Mouse (Mus musculus): ENCODE data around the gene Aatk. TPM values are rescaled to one million over a fixed set of nuclear protein-coding genes. Genes with fewer than 3 reads are reported as not detected.

The Aatk gene
- polyA plus RNA-seq, 2 experiments: 0.13 to 0.45 TPM

- no peak overlapping the region for H3K4me3 ChIP-seq (ENCODE audit: insufficient read depth in 1 of 2, low read depth in 2 of 2, low read length in 2 of 2)
- DNase-seq (ENCODE audit: low read depth in 3 of 3, low spot score in 3 of 3) (no peak), ATAC-seq (ENCODE audit: insufficient read depth) (no peak)
- H3K9me3 ChIP-seq (ENCODE audit: control insufficient read depth, low read length): no peaks in the 10 kb centered on the region
- no peaks in the 10 kb centered on the region for H3K27me3 ChIP-seq (ENCODE audit: control insufficient read depth, insufficient read depth, low read length)
- WGBS (ENCODE audit: insufficient replicate concordance): 73% methylated on average over 4 of the region's 4 CpGs
- no peak overlapping the region for H3K27ac ChIP-seq
- no peak overlapping the region for H3K4me2 ChIP-seq (ENCODE audit: low read depth)
- H3K4me1 ChIP-seq (replicated peaks; ENCODE audit: control insufficient read depth in 2 of 2, insufficient read depth in 2 of 2, low read length in 1 of 2): no peaks in the 10 kb centered on the region
- no peak overlapping the region for H3K9ac ChIP-seq (replicated peaks)
- TF ChIP-seq EP300 (IDR thresholded peaks at IDR 0.05; ENCODE audit: low read depth): no peak
- no peak for TF ChIP-seq CTCF (IDR thresholded peaks at IDR 0.05; ENCODE audit: low read depth)
- H3K36me3 ChIP-seq (replicated peaks; ENCODE audit: control insufficient read depth, insufficient read depth, low read depth): no peaks in the 10 kb centered on the region
Measured at GRCm38 (mm10) chr11:119978701-119979100, 68.3 kb downstream of the Aatk start.

- ATAC-seq (ENCODE audit: insufficient read depth) (no peak), DNase-seq (ENCODE audit: low read depth in 3 of 3, low spot score in 3 of 3) (no peak)
- Histone ChIP-seq H3K4me2 (ENCODE audit: low read depth) (no peak overlapping the region), H3K9ac (replicated peaks) (no peak overlapping the region), H3K4me3 (ENCODE audit: insufficient read depth in 1 of 2, low read depth in 2 of 2, low read length in 2 of 2) (no peak overlapping the region), H3K4me1 (replicated peaks; ENCODE audit: control insufficient read depth in 2 of 2, insufficient read depth in 2 of 2, low read length in 1 of 2) (no peaks in the 10 kb centered on the region), H3K36me3 (replicated peaks; ENCODE audit: control insufficient read depth, insufficient read depth, low read depth) (no peaks in the 10 kb centered on the region), H3K27me3 (ENCODE audit: control insufficient read depth, insufficient read depth, low read length) (no peaks in the 10 kb centered on the region), H3K27ac (no peak overlapping the region), H3K9me3 (ENCODE audit: control insufficient read depth, low read length) (no peaks in the 10 kb centered on the region)
- TF ChIP-seq CTCF (IDR thresholded peaks at IDR 0.05; ENCODE audit: low read depth) (no peak), EP300 (IDR thresholded peaks at IDR 0.05; ENCODE audit: low read depth) (no peak)
- WGBS (ENCODE audit: insufficient replicate concordance): 59% methylated on average over 8 of the region's 8 CpGs
Measured at GRCm38 (mm10) chr11:119975739-119976501, 71.0 kb downstream of the Aatk start.

- H3K9me3 ChIP-seq (ENCODE audit: control insufficient read depth, low read length): no peaks in the 10 kb centered on the region
- TF ChIP-seq CTCF (IDR thresholded peaks at IDR 0.05; ENCODE audit: low read depth): no peak
- TF ChIP-seq EP300 (IDR thresholded peaks at IDR 0.05; ENCODE audit: low read depth): no peak
- no peaks in the 10 kb centered on the region for H3K4me1 ChIP-seq (replicated peaks; ENCODE audit: control insufficient read depth in 2 of 2, insufficient read depth in 2 of 2, low read length in 1 of 2)
- H3K27ac ChIP-seq: no peak overlapping the region
- no peak overlapping the region for H3K4me3 ChIP-seq (ENCODE audit: insufficient read depth in 1 of 2, low read depth in 2 of 2, low read length in 2 of 2)
- WGBS (ENCODE audit: insufficient replicate concordance): 55% methylated on average over 4 of the region's 4 CpGs
- ATAC-seq (ENCODE audit: insufficient read depth): no peak
- H3K9ac ChIP-seq (replicated peaks): no peak overlapping the region
- no peak for DNase-seq (ENCODE audit: low read depth in 3 of 3, low spot score in 3 of 3)
- H3K27me3 ChIP-seq (ENCODE audit: control insufficient read depth, insufficient read depth, low read length): no peaks in the 10 kb centered on the region
- no peaks in the 10 kb centered on the region for H3K36me3 ChIP-seq (replicated peaks; ENCODE audit: control insufficient read depth, insufficient read depth, low read depth)
- no peak overlapping the region for H3K4me2 ChIP-seq (ENCODE audit: low read depth)
Measured at GRCm38 (mm10) chr11:119973789-119974188, 73.2 kb downstream of the Aatk start.

- peak; percentile 41; the same call in 1 of the 2 replicates for ATAC-seq (ENCODE audit: insufficient read depth)
Measured at GRCm38 (mm10) chr11:119970021-119970851, 76.7 kb downstream of the Aatk start.

GRCm38 (mm10) chr11:119967892-119968291 is 79.1 kb downstream of the Aatk start:
- no peaks in the 10 kb centered on the region for H3K27me3 ChIP-seq (ENCODE audit: control insufficient read depth, insufficient read depth, low read length)
- no peaks in the 10 kb centered on the region for H3K4me1 ChIP-seq (replicated peaks; ENCODE audit: control insufficient read depth in 2 of 2, insufficient read depth in 2 of 2, low read length in 1 of 2)
- no peak overlapping the region for H3K9ac ChIP-seq (replicated peaks)
- no peak overlapping the region for H3K27ac ChIP-seq
- H3K9me3 ChIP-seq (ENCODE audit: control insufficient read depth, low read length): no peaks in the 10 kb centered on the region
- H3K4me2 ChIP-seq (ENCODE audit: low read depth): no peak overlapping the region
- H3K36me3 ChIP-seq (replicated peaks; ENCODE audit: control insufficient read depth, insufficient read depth, low read depth): no peaks in the 10 kb centered on the region
- no peak for ATAC-seq (ENCODE audit: insufficient read depth)
- H3K4me3 ChIP-seq (ENCODE audit: insufficient read depth in 1 of 2, low read depth in 2 of 2, low read length in 2 of 2): no peak overlapping the region
- 64% methylated on average over 2 of the region's 2 CpGs for WGBS (ENCODE audit: insufficient replicate concordance)
- TF ChIP-seq CTCF (IDR thresholded peaks at IDR 0.05; ENCODE audit: low read depth) (no peak), EP300 (IDR thresholded peaks at IDR 0.05; ENCODE audit: low read depth) (no peak)
- DNase-seq (ENCODE audit: low read depth in 3 of 3, low spot score in 3 of 3): no peak

More at GRCm38 (mm10) chr11:119970021-119970851, 76.7 kb downstream of the Aatk start:
- Histone ChIP-seq H3K4me3 (ENCODE audit: insufficient read depth in 1 of 2, low read depth in 2 of 2, low read length in 2 of 2) (no peak overlapping the region), H3K27me3 (ENCODE audit: control insufficient read depth, insufficient read depth, low read length) (no peaks in the 10 kb centered on the region), H3K9ac (replicated peaks) (no peak overlapping the region), H3K27ac (no peak overlapping the region), H3K4me1 (replicated peaks; ENCODE audit: control insufficient read depth in 2 of 2, insufficient read depth in 2 of 2, low read length in 1 of 2) (no peaks in the 10 kb centered on the region), H3K9me3 (ENCODE audit: control insufficient read depth, low read length) (no peaks in the 10 kb centered on the region), H3K36me3 (replicated peaks; ENCODE audit: control insufficient read depth, insufficient read depth, low read depth) (no peaks in the 10 kb centered on the region), H3K4me2 (ENCODE audit: low read depth) (no peak overlapping the region)
- peak; percentile 13 to 28 (median 22) for DNase-seq (ENCODE audit: low read depth in 3 of 3, low spot score in 3 of 3)
- WGBS (ENCODE audit: insufficient replicate concordance): 58% methylated on average over 12 of the region's 12 CpGs
- TF ChIP-seq CTCF (IDR thresholded peaks at IDR 0.05; ENCODE audit: low read depth) (no peak), EP300 (IDR thresholded peaks at IDR 0.05; ENCODE audit: low read depth) (no peak)
